Mouse (Mus musculus): ENCODE data around the gene Paox.

Paox gene

GRCm38 (mm10) chr7:140170863-140171262, 55.3 kb downstream of the Paox start:
- DNase-seq (ENCODE audit: low spot score in 2 of 2), result no peak

GRCm38 (mm10) chr7:140172936-140173335, 57.3 kb downstream of the Paox start, which contains the start of gene Olfr523:
Gene Olfr523, plus strand, starts transcription at chr7:140173217.
- DNase-seq (ENCODE audit: low spot score in 2 of 2), result no peak

- no peak for DNase-seq (ENCODE audit: low spot score in 2 of 2)
Observed at GRCm38 (mm10) chr7:140179176-140179575, 63.6 kb downstream of the Paox start.

GRCm38 (mm10) chr7:140180692-140181091, 65.1 kb downstream of the Paox start:
- DNase-seq (ENCODE audit: low spot score in 2 of 2), result no peak

- DNase-seq (ENCODE audit: low spot score in 2 of 2), result no peak
Observed at GRCm38 (mm10) chr7:140184206-140184605, 68.6 kb downstream of the Paox start.

Data from thymus, postnatal 10 days (tissue).